Mouse (Mus musculus): Measurements from ENCODE around the gene Rpl23.
"Not testable (repeated sequence)": the region's sequence is repeated elsewhere in the genome, so short reads cannot be mapped to it uniquely, and the experiment has no call there.

The Rpl23 gene

DNA sequence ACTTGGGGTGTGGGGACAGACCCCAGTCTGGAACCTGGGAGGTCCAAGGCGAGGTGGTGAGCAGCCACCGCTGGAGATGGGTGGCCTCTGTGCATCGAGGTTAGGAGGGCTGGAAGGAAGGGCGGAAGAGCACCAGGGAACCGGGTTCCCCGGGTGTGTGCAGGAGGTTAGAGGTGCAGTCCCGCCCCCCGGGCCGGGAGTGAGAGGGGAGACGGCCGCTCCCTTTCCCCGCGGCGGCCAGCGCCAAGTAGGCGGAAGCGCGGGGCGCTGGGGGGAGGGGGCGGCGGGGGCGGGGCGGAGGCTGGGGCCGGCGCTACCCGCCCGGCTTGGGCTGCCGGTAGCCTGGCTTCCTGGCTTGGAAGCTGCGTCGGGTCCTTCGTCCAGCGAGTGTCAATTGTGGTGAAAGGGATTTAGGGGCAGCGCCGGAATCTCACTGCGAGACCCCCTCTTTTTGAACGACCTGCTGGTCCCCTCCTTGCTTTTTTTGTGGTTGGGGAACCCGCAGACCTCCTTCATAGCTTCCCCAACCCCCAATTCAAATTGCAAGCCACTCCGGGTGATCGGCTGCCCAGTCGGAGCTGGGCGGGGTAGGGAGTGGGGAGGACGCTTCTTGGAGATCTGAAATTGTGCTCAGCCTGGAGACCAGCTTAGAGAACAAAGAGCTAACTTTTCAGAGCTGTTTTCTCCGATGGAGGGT lies 17.9 kb upstream of the Rpl23 start:
- no peak for DNase-seq (ENCODE audit: low spot score)

GRCm38 (mm10) chr11:97799146-97799993 lies 17.1 kb upstream of the Rpl23 start:
- no peak for DNase-seq (ENCODE audit: low spot score)

DNA sequence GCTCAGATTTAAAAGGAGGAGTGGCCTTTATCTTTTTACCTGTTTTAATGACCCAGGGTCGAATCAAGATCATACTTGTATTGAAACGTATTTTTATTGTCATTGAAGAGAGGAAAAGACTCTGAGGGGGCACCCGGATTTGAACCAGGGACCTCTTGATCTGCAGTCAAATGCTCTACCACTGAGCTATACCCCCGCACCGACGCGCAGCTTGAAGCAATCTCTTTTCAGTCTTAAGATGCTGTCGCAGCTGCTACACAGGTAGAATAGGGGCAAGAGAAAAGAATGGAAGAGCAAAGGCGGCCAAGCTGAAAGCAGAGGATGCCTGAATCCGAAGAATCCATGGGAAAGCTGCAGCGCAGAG lies 16.5 kb upstream of the Rpl23 start, which contains the start of gene Lasp1:
Lasp1 (plus strand) TSS at position 219 of the 364 bp plus-strand sequence.
- peak; percentile 77 for DNase-seq (ENCODE audit: low spot score)

DNA sequence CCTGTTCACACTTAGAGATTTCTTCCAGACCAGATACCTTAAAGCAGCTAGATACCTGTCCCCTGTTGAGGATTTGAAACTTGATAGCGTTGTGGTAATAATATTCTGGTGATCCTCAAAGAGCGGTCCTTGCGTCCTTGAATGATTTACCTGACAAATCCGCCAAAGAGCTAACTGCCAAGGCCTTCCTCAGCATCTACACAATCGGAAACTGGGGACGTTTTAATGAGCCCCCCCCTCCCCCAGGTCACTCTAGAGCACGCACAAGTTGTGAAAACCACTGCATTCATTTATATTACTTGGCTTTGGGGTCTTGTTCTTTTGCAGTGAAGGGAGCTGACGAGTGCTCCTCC lies 15.8 kb upstream of the Rpl23 start:
- DNase-seq (ENCODE audit: low spot score), result no peak

- no peak for DNase-seq (ENCODE audit: low spot score)
Measured at GRCm38 (mm10) chr11:97797369-97798082, 15.3 kb upstream of the Rpl23 start.

DNA sequence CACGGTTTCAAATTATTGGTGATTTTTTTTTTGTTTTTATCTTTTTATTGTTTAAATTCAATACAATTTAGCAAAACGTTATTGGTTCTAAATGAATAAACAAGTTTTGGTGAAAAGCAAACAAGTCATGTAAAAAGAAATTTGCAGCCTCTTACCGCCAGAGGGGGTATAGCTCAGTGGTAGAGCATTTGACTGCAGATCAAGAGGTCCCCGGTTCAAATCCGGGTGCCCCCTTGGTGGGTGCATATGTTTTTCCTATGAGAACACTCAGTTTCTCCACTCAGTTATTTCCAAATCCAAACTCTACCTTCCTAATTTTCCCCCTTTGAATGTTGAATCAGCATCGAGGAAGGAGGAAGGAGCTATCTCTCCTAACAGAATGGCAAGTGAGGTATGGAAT lies 14.7 kb upstream of the Rpl23 start:
- peak; percentile 62 for DNase-seq (ENCODE audit: low spot score)

- peak; percentile 77 for DNase-seq (ENCODE audit: low spot score)
Measured at GRCm38 (mm10) chr11:97793165-97793564, 10.9 kb upstream of the Rpl23 start.

GRCm38 (mm10) chr11:97790778-97791438 lies 8.7 kb upstream of the Rpl23 start:
- DNase-seq (ENCODE audit: low spot score), result not testable (repeated sequence)

GRCm38 (mm10) chr11:97789727-97790126 lies 7.5 kb upstream of the Rpl23 start:
- no peak for DNase-seq (ENCODE audit: low spot score)

DNA sequence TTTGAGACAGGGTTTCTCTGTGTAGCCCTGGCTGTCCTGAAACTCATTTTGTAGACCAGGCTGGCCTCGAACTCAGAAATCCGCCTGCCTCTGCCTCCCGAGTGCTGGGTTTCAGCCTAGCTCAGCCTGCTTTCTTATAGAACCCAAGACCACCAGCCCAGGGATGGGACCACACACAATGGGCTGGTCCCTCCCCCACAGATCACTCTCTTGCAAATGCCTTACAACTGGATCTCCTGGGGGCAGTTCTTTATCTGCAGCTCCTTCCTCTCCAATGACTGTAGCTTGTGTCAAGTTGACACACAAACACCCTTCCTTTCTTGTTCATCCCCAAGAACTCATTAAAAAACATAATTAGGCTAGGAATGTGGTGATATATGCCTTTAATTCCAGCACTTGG lies 5.7 kb upstream of the Rpl23 start:
- no peak for DNase-seq (ENCODE audit: low spot score)

- DNase-seq (ENCODE audit: low spot score), result no peak
Measured at GRCm38 (mm10) chr11:97782564-97782895, 293 bp upstream of the Rpl23 start.

DNA sequence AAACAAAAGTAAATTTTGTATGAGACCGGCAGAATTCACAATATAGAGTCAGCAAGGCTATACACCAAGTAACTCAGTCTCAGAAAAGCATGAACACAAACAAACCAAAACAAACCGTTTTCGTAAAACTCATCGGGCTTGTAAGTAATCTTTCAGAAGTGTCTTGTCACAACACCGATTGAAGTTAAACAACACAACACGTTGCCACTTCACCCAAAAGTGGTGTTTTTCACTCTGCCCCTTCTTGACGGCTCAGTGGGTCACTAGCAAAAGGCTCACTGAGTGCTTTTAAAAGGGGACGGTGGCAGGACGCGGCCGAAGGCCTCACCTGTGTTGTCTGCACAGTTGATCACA lies 782 bp downstream of the Rpl23 start:
- DNase-seq (ENCODE audit: low spot score), result no peak

GRCm38 (mm10) chr11:97779968-97780701 lies 2.1 kb downstream of the Rpl23 start:
- DNase-seq (ENCODE audit: low spot score), result no peak

- DNase-seq (ENCODE audit: low spot score), result no peak
Measured at GRCm38 (mm10) chr11:97778918-97779317, 3.3 kb downstream of the Rpl23 start.

DNA sequence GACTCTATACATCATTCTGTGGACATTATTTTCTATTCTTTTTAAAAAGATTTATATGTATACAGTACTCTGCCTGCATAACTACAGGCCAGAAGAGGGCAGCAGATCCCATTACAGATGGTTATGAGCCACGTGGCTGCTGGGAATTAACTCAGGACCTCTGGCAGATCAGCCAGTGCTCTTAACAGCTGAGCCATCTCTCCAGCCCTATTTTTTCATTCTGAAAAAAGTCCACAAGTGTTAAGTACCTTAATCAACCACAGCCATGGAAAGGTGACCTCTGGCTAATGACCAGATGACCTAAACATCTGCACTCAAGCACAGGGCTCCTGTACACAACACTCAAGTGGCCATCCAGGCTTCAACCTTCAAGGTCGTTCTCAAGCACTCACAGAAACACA lies 5.1 kb downstream of the Rpl23 start:
- no peak for DNase-seq (ENCODE audit: low spot score)

DNA sequence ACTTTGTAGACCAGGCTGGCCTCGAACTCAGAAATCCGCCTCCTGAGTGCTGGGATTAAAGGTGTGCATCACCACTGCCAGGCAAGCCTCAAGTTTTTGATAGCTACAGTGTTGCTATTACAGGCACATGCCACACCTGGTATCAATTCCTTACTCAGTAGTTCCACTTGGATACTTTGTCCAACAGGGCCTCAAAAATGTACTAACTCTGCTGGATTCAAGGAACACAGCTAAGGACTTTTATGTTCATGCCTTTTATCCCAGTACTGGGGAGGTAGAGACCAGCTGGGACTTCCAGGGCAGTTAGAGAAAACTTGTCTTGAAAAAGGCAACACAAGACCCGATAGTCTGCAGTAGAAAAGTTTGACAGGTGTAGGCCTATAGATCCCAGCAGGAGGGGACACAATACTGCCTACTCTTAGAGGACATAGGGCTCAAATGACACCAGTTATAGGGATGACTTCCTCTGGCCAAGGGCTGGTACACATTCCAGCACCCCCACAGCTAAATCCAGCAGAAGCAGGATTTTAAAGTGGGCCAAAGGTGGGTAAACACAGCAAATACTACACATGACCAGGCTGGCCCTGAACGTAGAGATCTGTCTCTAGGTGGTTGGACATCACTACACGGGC lies 5.6 kb downstream of the Rpl23 start:
- DNase-seq (ENCODE audit: low spot score), result no peak

- DNase-seq (ENCODE audit: low spot score), result no peak
Measured at GRCm38 (mm10) chr11:97775808-97776496, 6.3 kb downstream of the Rpl23 start, which contains the start of gene 1700001P01Rik. 1700001P01Rik (minus strand) TSS chr11:97775918.

DNA sequence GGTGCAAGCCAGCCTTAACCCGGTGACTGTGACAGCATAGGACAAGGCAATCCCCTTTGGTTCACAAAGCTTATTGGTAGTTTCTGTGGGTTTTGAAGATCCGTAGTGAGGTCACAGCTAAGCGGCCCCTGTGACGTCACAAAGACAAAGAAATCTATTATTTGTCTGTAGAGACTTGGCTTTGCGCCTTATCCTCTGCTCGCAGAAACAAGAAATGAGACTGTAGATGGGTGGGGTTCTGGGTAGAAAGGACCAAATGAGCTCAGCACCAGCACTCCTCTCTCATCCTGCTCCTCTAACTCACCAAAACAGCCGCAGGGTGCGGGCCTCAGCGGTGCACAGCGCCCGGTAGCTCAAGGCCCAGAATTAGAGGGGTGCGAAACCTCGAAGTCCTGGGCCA lies 7.1 kb downstream of the Rpl23 start:
- DNase-seq (ENCODE audit: low spot score), result no peak

- DNase-seq (ENCODE audit: low spot score), result no peak
Measured at GRCm38 (mm10) chr11:97771410-97771809, 10.8 kb downstream of the Rpl23 start.

- DNase-seq (ENCODE audit: low spot score), result peak; percentile 19
Measured at GRCm38 (mm10) chr11:97769704-97770103, 12.5 kb downstream of the Rpl23 start.
